Mouse (Mus musculus) frontal cortex, postnatal 36 days (tissue): Measurements from ENCODE around the gene Atp1a4.

Experiments used
- DNase-seq, 2 experiments: peaks; one replicate each; pipeline ENCODE4 v3.0.0; 2022; ENCODE audit warnings: low spot score in 2 of 2

Gene Atp1a4

DNA sequence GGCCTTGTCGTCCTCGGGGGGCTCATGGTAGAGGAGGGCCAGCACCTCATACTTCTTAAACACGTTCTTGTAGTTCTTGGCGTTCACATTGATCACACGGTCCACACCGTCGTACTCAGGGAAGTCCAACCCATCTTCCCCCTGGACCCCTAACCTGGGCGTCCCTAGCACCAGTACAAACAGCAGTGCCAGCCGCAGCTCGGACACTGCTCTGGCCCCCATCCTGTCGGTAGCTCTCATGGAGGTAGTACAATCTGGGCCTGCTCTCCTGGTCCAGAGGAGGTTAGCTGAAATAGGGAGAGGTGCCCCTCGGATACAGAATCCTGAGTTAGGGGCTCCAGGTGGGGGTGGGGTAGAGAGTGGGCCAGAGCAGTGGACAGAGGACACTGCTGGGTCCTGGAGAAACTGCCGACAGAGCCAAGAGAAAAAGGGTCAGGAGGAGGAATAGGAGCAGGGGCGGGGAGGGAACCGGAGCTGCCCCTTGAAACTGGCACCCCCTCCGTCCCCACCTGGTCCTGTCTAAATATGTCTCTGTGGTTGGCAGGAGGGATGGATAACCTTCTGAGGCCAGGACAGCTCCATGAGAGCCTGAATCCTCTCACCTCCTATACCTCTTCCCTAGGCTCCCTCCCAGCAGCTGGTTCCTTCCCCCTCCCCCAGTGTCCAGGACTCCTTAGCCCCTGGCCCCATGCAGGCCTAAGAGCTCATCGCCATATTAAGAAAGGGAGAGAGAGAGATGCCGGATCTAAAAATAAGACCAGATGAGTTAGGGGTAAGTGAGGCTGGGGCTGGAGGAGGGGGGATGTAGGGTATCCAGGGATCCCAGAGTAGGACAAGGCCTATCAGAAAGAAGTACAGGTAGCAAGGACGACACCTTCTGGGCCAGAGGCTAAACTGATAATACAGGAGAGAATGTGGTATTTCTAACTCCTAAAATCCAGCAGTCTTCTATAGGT, 38.5 kb downstream of the Atp1a4 start, which contains the start of gene Casq1:
Casq1 (minus strand) TSS at position 418 of the 956 bp plus-strand sequence.
- DNase-seq = no peak

GRCm38 (mm10) chr1:172218164-172218910, 39.9 kb downstream of the Atp1a4 start:
- DNase-seq = no peak

DNA sequence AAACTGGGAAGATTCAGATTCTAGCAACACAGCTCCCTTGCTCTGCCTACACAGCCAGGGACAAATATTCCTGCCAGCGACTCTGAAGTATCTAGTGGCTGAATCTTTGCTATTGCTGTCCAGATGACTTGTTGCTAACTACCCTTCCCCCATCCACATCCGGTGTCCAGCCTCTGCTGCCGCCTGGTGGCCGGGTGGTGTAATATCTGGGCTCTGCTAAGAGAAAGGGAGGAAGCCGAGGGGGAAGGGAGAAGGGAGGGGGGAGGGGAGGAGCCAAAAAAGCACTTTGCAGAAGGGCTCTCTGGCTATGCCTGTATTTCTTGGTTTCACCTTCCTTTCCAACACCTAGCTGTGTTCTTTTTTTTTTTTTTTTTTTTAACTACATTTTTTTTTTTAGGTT, 41.1 kb downstream of the Atp1a4 start:
- peak; percentile 89 to 93 for DNase-seq

DNA sequence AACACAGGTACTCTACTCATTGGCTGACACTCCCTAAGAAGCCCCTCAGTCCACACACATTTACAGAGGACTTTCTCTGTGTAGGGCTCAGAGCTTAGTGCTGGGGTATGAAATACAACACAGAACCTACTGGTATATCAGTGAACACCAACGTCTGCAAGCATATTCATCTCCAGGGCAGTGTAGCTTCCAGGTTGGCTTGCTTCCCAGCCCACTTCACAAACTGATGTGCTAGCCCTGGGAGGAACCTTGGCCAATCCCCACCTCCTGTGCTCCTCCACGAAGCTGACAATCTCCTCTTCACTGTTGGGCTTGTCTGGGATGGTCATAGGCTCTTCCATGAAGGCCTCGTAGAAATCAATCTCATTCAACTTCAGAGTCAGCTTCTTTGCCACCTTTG, 43.5 kb downstream of the Atp1a4 start:
- DNase-seq = no peak

GRCm38 (mm10) chr1:172213771-172214170, 44.4 kb downstream of the Atp1a4 start:
- DNase-seq = no peak

DNA sequence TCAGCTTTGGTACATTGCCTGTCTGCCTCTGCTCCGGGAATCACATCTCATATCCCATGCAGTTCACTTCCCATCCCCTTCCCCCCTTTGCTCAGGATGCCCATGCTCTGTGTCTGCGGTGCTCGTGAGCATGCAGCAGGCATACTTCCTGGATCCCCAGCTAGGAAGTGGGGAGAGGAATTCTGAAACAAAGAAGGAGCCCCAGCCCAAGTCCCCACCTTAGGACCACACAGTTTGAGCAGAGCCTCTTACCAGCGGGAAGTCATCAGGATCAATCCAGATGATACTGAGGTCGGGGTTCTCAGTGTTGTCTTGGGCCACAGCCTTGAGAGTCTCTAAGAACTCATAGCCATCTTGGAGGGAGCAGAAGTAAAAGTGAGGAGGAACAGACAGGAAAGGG, 45.4 kb downstream of the Atp1a4 start:
- no peak for DNase-seq

- peak; percentile 33 to 47 for DNase-seq
Observed at GRCm38 (mm10) chr1:172207111-172207584, 51.1 kb downstream of the Atp1a4 start.

DNA sequence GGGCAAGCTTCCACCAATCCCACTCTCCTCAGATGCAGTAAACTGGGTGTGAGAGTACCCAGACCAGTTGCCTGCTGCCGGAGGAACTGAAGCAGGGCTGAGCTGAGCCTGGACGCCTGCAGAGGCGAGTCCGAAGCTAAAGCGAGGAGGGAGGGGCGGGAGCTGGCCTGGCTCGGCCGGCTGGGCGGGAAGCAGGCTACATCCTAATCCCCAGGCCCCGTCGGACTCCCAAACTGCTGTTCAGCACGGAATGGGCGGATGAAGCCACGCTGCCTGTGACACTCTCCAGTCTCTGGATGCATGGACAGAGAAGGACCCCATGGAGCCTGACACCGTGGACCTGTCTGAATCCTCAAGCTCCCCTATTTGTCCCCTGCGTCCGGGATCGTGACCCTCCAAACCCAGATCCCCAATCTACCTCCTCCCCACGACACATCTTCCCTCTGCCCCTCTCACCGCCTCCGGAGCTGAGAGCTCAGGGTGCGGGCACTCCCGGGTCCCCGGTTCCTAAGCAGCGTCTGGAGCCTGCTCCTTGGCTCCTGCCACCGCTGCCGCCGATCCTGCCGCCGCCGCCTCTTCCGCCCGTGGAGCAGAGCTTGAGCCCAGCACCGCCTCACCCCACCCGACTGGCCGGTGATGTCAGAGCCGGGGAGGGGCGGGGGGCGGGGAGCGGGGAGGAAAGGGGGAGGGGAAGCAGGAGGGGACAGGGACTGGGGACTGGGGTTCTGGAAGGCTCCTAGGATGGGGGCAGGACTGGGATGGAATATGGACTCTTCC, 51.9 kb downstream of the Atp1a4 start, which contains the start of gene Pea15a:
Pea15a (minus strand) TSS at position 664 of the 777 bp plus-strand sequence.
- DNase-seq = peak; percentile 80 to 84

DNA sequence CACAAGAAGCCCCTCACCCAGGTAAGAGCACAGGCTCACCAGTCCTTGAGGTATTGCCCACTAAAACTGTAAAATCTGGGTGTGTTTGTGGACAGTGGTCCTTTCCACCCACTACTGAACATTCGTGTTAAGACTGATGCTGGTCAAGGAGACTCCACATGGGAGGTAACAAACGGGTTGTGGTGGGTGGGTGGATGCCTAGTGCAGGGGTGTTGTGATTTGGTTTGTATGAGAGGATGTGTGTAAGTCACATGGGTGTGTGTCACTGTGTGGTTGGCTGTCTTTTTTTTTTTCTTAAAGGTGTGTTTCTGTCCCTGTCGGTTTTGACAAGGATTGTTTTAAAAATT, 52.5 kb downstream of the Atp1a4 start:
- DNase-seq = peak; percentile 28 to 44

DNA sequence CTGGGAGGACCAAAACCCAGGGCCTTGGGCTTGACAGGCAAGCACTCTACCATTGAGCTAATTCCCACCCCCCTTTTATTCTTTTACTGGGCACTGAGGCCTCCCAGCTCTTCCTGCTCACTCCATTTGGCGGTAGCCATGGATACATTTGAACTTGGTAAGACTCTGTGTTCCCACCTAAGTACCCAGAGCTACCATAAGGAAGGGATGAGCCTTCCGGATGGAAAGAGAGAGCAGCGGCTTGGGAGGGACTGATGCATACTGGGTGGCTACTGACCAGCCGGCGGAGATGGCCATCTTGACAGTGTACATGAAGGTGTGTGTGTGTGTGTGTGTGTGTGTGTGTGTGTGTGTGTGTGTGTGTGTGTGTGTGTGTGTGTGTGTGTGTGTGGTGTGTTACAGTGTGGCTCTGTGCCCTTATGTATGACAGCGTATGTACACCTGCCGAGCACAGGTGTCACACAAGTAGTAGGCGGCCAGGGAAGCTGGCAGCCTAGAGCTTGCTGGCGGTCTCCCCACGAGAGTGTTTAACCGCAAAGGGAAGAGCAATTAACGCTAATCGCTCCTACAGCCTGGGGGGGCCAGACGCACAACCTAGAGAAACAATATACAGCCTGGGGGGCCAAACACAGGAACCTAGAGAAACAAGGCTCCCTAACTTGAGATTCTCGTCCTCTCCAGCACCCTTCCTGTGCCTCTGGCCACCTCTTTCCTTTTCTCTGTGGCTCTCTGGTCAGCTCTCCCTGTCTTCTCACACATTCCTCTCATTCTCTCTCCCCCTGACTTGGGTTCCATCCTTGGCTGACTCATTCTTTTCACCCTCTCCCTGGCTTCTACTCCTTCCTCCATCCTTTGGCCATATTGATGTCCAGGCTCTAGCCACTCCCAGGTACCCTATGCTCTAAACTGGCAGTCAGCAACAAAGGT, 53.1 kb downstream of the Atp1a4 start:
- DNase-seq = peak; percentile 18 to 29

DNA sequence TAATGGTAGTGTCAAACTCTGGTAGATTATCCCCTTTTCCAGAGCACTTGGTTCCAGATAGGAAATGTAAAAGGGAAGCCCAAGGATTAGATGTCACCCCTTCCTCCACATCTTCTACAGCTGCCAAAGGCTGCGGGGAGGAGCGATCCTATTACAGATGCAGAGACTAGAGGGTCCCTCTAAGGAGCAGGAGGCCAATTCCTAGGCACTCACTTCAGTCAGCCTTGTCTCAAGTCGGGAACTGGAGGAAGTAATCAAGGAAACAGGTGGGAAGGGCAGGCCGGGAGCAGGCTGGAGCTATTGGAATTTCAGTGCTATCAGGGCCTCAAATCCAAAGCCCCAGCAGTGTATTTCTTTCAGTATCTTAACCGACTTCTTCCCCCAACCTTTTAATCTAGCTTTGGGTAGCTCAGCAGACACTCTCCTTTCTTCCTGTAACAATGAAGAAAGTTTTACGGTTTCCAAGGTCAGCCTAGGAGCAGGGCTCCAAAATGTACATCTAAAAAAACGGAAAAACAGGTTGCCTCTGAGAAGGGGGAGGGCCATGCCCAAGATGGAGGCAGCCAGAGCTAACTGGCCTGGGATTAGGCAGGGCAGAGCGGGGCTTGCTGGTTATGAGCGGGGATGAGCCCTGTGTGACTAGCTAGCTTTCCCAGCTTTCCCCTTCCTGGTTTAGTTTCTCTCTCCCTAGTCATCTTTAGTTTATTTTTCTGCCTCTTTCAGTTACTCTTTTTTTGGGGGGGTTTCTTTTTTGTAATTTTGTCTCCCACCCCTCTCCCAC, 54.0 kb downstream of the Atp1a4 start:
- no peak for DNase-seq

- no peak for DNase-seq
Observed at GRCm38 (mm10) chr1:172203566-172203965, 54.6 kb downstream of the Atp1a4 start.

DNA sequence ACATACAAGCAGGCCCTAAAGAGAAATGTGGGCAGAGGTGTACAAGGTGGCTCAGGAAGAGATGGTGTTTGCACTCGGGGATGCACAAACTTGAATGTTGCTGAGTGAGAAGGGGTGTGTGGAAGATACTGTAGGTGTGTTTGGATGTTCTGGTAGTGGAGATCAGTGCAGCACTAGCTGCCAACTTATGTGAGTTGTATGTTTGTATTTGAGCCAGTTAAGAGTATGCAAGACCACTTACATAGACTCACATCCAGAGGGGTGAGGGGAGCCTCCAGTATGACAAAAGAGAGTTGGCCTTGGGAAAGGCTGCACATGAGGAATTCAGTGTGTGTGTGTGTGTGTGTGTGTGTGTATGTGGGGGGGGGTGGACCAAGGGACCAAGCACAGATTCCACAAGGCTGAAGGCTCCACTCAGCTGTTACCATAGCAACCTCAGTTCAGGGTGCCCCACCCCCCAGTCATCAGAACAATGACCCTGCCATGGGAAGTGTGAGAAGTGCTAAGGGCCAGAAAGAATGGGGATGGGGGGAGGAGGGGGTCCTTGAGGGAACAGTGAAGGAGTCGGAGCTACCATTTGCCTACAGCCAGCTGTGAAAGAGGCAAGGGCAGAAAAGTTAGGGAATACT, 55.2 kb downstream of the Atp1a4 start:
- DNase-seq = no peak

GRCm38 (mm10) chr1:172201967-172202880, 56.0 kb downstream of the Atp1a4 start:
- DNase-seq = no peak

- DNase-seq = peak; percentile 73 to 84
Observed at GRCm38 (mm10) chr1:172200871-172201447, 57.3 kb downstream of the Atp1a4 start.

- no peak for DNase-seq
Observed at GRCm38 (mm10) chr1:172200161-172200560, 58.1 kb downstream of the Atp1a4 start.

- no peak for DNase-seq
Observed at GRCm38 (mm10) chr1:172198996-172199395, 59.2 kb downstream of the Atp1a4 start.

DNA sequence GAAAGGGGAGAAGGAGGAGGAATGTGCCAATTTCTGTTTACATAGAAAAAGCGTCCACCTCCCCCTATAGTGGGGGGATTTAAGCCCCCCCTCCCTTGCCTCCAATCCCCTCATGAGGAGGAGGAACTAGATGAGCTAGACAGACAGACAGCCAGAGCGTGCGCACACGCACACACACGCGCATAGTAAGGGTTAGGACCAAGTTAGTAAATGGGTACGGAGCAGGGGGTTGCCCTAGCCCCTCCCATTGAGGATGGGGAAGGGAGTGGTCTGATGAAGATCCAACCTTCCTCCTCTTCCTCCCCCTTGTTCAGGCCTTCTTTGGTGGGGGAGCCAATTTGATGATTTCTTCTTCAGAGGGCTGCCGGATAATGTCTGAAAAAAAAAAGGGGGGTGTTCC, 59.9 kb downstream of the Atp1a4 start:
- no peak for DNase-seq
